Mouse (Mus musculus): ENCODE measurements at regions not wholly inside any gene's neighbourhood (a gene's known extent, or its start where the extent isn't known, plus 50 kb on each side); places are given as distances from the start of the nearest gene placed in this dataset.

GRCm38 (mm10) chr5:74830646-74831045 is 127.9 kb upstream of the Lnx1 start:
- DNase-seq (ENCODE audit: low spot score): no peak
- no peaks in the 10 kb centered on the region for H3K4me1 ChIP-seq (ENCODE audit: insufficient read depth, low read depth, low read length)
- WGBS: 57% methylated on average over 5 of the region's 5 CpGs
- H3K4me3 ChIP-seq (ENCODE audit: low read depth, low read length): no peak overlapping the region
- H3K4me2 ChIP-seq (replicated peaks; ENCODE audit: low read depth, low read length): no peak overlapping the region
- TF ChIP-seq CTCF (IDR thresholded peaks at IDR 0.05): no peak
- no peak for TF ChIP-seq EP300 (IDR thresholded peaks at IDR 0.05)
- no peaks in the 10 kb centered on the region for H3K9me3 ChIP-seq (ENCODE audit: low read length)
- H3K36me3 ChIP-seq (ENCODE audit: insufficient read depth, low read length): no peaks in the 10 kb centered on the region
- no peak overlapping the region for H3K27ac ChIP-seq (ENCODE audit: low read length)
- no peak; the same call in 1 of the 2 replicates for ATAC-seq
- no peaks in the 10 kb centered on the region for H3K27me3 ChIP-seq (replicated peaks; ENCODE audit: insufficient read depth, low read length)
- no peak overlapping the region for H3K9ac ChIP-seq (replicated peaks; ENCODE audit: low read depth)

DNA sequence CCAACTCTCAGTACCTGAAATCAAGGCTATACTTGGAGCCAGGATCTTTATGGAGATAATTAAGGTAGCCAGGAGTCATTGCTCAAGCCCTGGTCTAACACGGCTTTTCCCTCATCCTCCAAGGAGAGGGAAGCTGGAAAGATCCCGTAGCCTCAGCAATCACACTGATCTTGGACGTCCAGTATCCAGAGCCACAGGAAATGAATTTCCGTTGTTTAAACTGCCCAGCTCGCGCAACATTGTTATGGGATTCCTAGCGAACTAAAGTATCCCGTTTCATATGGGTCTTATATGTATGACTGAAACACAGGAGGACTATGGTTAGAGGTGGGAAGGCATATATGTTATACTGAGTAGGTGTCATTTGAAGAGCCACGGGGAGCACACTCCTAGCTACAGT is 126.3 kb upstream of the Lnx1 start:
- no peak for TF ChIP-seq CTCF (IDR thresholded peaks at IDR 0.05)
- peak; percentile 63 for TF ChIP-seq EP300 (IDR thresholded peaks at IDR 0.05)
- no peak; the same call in 1 of the 2 replicates for ATAC-seq

GRCm38 (mm10) chr5:74827944-74828343 is 125.2 kb upstream of the Lnx1 start:
- Histone ChIP-seq H3K9ac (replicated peaks; ENCODE audit: low read depth) (no peak overlapping the region), H3K4me1 (ENCODE audit: insufficient read depth, low read depth, low read length) (no peaks in the 10 kb centered on the region), H3K27me3 (replicated peaks; ENCODE audit: insufficient read depth, low read length) (no peaks in the 10 kb centered on the region), H3K4me3 (ENCODE audit: low read depth, low read length) (no peak overlapping the region), H3K27ac (ENCODE audit: low read length) (no peak overlapping the region), H3K36me3 (ENCODE audit: insufficient read depth, low read length) (no peaks in the 10 kb centered on the region), H3K4me2 (replicated peaks; ENCODE audit: low read depth, low read length) (no peak overlapping the region), H3K9me3 (ENCODE audit: low read length) (no peaks in the 10 kb centered on the region)
- ATAC-seq (no peak), DNase-seq (ENCODE audit: low spot score) (no peak)
- TF ChIP-seq CTCF (IDR thresholded peaks at IDR 0.05) (no peak), EP300 (IDR thresholded peaks at IDR 0.05) (no peak)
- WGBS: 49% methylated on average over 4 of the region's 4 CpGs

More for the DNA sequence above, 126.3 kb upstream of the Lnx1 start:
- Histone ChIP-seq H3K36me3 (ENCODE audit: insufficient read depth, low read length) (no peaks in the 10 kb centered on the region), H3K4me3 (ENCODE audit: low read depth, low read length) (no peak overlapping the region), H3K9ac (replicated peaks; ENCODE audit: low read depth) (no peak overlapping the region), H3K4me1 (ENCODE audit: insufficient read depth, low read depth, low read length) (no peaks in the 10 kb centered on the region), H3K9me3 (ENCODE audit: low read length) (no peaks in the 10 kb centered on the region), H3K27me3 (replicated peaks; ENCODE audit: insufficient read depth, low read length) (no peaks in the 10 kb centered on the region), H3K27ac (ENCODE audit: low read length) (0 out of 2 replicates have a peak overlapping the region, but pooled peaks have one; percentile 26), H3K4me2 (replicated peaks; ENCODE audit: low read depth, low read length) (no peak overlapping the region; the same call in 1 of the 2 replicates)
- DNase-seq (ENCODE audit: low spot score): peak; percentile 46
- 43% methylated on average over 9 of the region's 9 CpGs for WGBS

DNA sequence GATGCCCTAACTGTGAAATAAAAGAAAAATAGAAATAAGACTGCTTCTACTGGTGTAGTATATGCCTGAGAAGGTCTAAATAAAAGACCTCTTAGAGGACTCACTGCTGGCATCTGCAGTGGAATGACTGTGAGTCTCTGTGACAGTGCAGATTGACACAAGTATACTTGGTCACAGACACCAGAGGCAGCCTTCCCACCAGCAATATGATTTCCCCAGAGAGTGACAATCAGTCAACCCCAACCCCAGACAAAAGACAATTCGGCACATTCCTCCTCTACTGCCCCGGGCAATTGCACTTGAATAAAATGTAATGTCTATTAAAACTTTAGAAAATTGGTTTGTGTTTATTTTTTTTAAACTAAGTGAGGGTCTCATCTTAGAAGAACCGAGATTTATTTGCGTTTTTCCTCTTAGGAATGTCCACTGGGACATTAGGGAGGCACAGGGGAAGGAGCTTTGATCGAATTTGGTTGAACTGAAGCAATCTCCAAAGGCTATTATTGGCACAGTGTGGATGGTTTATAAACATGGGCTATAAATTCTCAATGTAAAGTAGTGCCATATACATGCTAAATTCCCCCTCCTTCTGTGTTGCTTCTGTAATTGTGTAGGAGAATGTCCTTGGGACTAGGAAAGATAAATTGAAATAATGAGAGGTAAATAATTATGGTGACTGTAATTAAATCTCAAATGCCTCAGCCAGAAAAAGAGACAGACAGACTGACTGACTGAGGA is 123.0 kb upstream of the Lnx1 start:
- DNase-seq (ENCODE audit: low spot score) (no peak), ATAC-seq (no peak)
- no peaks in the 10 kb centered on the region for H3K9me3 ChIP-seq (ENCODE audit: low read length)
- H3K4me1 ChIP-seq (ENCODE audit: insufficient read depth, low read depth, low read length): no peaks in the 10 kb centered on the region
- no peaks in the 10 kb centered on the region for H3K36me3 ChIP-seq (ENCODE audit: insufficient read depth, low read length)
- no peak overlapping the region for H3K9ac ChIP-seq (replicated peaks; ENCODE audit: low read depth)
- no peaks in the 10 kb centered on the region for H3K27me3 ChIP-seq (replicated peaks; ENCODE audit: insufficient read depth, low read length)
- WGBS: 60% methylated on average over 5 of the region's 5 CpGs
- H3K27ac ChIP-seq (ENCODE audit: low read length): no peak overlapping the region
- no peak overlapping the region for H3K4me2 ChIP-seq (replicated peaks; ENCODE audit: low read depth, low read length)
- no peak overlapping the region for H3K4me3 ChIP-seq (ENCODE audit: low read depth, low read length)
- TF ChIP-seq EP300 (IDR thresholded peaks at IDR 0.05) (no peak), CTCF (IDR thresholded peaks at IDR 0.05) (no peak)

GRCm38 (mm10) chr5:74823719-74824118 is 121.0 kb upstream of the Lnx1 start:
- H3K27me3 ChIP-seq (replicated peaks; ENCODE audit: insufficient read depth, low read length): no peaks in the 10 kb centered on the region
- no peaks in the 10 kb centered on the region for H3K4me1 ChIP-seq (ENCODE audit: insufficient read depth, low read depth, low read length)
- no peak for ATAC-seq
- no peak overlapping the region for H3K4me3 ChIP-seq (ENCODE audit: low read depth, low read length)
- H3K27ac ChIP-seq (ENCODE audit: low read length): no peak overlapping the region
- WGBS: 78% methylated on average over 7 of the region's 7 CpGs
- no peak for DNase-seq (ENCODE audit: low spot score)
- no peaks in the 10 kb centered on the region for H3K36me3 ChIP-seq (ENCODE audit: insufficient read depth, low read length)
- no peaks in the 10 kb centered on the region for H3K9me3 ChIP-seq (ENCODE audit: low read length)
- no peak overlapping the region for H3K4me2 ChIP-seq (replicated peaks; ENCODE audit: low read depth, low read length)
- no peak overlapping the region for H3K9ac ChIP-seq (replicated peaks; ENCODE audit: low read depth)
- TF ChIP-seq EP300 (IDR thresholded peaks at IDR 0.05): no peak
- no peak for TF ChIP-seq CTCF (IDR thresholded peaks at IDR 0.05)

- no peak overlapping the region for H3K27ac ChIP-seq (ENCODE audit: low read length)
- no peak overlapping the region for H3K4me2 ChIP-seq (replicated peaks; ENCODE audit: low read depth, low read length)
- DNase-seq (ENCODE audit: low spot score) (no peak), ATAC-seq (no peak)
- no peaks in the 10 kb centered on the region for H3K36me3 ChIP-seq (ENCODE audit: insufficient read depth, low read length)
- TF ChIP-seq CTCF (IDR thresholded peaks at IDR 0.05) (no peak), EP300 (IDR thresholded peaks at IDR 0.05) (no peak)
- H3K27me3 ChIP-seq (replicated peaks; ENCODE audit: insufficient read depth, low read length): no peaks in the 10 kb centered on the region
- 73% methylated on average over 4 of the region's 4 CpGs for WGBS
- no peaks in the 10 kb centered on the region for H3K9me3 ChIP-seq (ENCODE audit: low read length)
- H3K4me1 ChIP-seq (ENCODE audit: insufficient read depth, low read depth, low read length): no peaks in the 10 kb centered on the region
- H3K9ac ChIP-seq (replicated peaks; ENCODE audit: low read depth): no peak overlapping the region
- no peak overlapping the region for H3K4me3 ChIP-seq (ENCODE audit: low read depth, low read length)
Measured at GRCm38 (mm10) chr5:74821969-74822368, 119.3 kb upstream of the Lnx1 start.
